Mouse (Mus musculus) bone marrow macrophage, adult 2 months (primary cell): ENCODE results near the gene Gm11627.

Source experiments
- CTCF ChIP-seq: IDR thresholded peaks from 2 replicates; pipeline ENCODE4 v1.5.1; 2012; ENCODE audit warnings: low read depth, mild to moderate bottlenecking, low read length, moderate library complexity
- POLR2A ChIP-seq: IDR thresholded peaks from 2 replicates; pipeline ENCODE4 v1.6.1; 2012; ENCODE audit warnings: mild to moderate bottlenecking, low read depth, low read length, borderline replicate concordance

DNA sequence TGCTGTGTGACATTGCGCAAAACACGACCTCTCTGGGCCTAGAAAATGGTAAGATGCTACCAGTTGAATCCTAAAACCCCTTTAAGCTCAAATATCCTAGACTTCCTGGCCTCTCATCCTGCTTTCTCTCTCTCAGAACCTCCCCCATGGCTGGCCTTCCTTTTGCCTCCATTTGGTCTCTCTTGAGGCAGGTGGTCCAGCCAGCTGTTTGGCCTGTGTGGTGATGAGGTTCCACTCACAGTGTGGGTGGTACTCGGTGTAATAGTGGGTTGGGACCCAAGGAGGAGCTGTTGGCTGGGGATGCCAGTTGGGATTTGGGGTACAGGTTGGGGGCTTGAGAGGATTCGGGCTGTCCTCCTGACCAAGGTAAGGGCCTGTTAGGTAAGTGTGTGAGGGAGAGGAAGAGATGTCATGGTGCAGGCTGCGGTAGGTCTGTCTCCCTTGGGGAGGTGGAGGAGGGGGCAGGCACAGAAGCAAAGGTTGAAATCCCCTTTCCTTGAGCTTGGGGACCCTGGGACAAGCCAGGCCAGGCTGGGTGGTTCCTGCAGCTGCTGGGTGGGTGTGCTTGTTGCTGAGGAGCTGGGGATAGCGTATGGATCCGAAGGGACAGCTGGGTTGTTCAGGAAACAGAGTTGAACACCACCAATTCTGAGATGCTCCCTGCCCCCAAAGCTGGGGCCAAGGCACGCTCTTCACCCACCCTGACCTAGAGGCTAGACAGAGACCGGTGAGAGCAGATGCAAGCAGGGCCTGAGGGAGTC is 48.1 kb upstream of the Gm11627 start:
- no peak for TF ChIP-seq POLR2A
- TF ChIP-seq CTCF, result no peak
